Mouse (Mus musculus) thymus, postnatal 0 days (tissue): Measurements from ENCODE around the gene Gm11060. TPM values are rescaled to one million over a fixed set of nuclear protein-coding genes. Genes with fewer than 3 reads are reported as not detected.

ENCODE experiments used
- DNase-seq: peaks from one replicate; pipeline ENCODE4 v3.0.0-alpha.2; 2015; ENCODE audit warnings: low spot score
- polyA plus RNA-seq: library from polyadenylated mRNA; unstranded; fragments of >200 nt; fragmentation: Nextera tagmentation; extraction: Ambion mirVana; gene quantifications from 2 replicates; pipeline ENCODE4 v1.2.1, GENCODE M21; 2015

Gm11060 gene
- polyA plus RNA-seq, 1 experiment from 2014 or later: not detected

DNA sequence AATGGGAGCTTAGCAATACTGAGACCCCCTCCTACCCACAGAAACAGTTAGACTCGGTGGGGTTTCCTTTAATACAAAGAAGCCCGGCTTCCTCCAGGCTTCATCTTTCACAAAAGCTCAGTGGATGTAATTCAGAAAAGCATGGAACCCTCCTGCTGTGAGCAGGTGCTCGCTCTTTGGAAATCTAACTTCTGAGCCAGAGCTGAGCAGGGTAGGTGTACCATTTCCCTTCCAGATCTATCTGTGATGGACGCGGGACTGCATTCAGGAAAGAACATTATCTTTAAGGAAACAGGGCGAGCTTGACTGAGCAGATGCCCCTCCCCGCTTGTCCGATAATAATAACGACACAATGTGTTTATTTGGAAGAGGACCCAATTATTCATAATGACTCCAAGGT, 22.3 kb downstream of the Gm11060 start:
- DNase-seq: no peak

DNA sequence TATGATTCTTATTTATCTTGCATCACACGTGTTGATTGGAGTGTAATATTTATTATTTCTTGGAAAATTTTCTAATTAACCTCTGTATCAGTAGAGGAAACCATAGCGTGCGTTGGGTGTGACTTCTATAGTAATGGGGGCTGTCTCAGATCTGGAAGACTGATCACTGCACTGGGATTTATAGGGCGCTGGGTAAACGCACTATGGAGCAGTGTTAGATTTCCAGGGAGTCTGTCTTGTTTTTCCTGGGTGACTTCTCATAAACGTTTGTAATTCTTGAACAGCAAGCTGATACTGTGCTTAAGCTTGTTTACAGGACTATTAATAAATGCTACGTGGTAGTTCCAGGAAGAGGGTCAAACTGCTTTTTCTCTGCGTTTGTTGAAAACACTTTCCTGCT, 25.9 kb downstream of the Gm11060 start:
- DNase-seq: no peak

DNA sequence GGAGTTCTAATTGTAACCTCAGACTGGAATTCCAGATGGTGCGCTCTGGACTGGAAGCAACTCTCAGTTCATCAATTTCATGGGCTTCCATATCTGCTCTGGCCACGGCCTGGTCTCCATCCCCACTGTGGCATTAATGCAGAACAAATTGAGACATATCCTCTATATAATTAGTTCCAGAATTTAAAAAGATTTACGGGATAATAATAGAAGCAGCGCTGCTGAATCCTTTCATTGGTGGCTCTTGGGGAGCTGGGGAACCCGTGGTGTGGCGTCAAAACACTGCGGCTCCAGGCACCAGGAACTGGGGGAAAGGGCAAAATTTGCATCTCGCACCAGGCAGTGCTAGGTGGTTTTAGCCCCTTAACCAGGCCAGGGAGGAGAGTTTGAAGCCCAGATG, 30.4 kb downstream of the Gm11060 start:
- DNase-seq: no peak

DNA sequence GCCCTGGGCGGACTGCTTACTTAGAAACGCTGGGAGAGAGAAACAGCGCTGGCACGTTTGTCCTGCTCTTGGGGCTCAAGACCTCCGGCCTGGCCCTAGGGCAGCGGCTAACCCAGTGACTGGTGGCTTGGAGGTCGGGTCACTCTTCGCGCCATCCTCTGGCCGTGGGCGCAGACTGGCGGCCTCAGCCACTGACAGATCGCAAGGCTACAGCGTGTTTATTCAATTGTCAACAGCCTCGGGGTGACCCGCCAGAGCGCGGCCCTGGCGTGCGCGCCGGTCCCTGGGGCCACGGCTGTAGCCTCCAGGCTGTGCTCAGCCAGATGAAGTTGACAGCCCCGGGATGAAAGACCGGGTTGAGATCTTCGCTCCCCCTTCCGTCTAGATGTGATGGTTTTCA, 31.1 kb downstream of the Gm11060 start:
- no peak for DNase-seq

DNA sequence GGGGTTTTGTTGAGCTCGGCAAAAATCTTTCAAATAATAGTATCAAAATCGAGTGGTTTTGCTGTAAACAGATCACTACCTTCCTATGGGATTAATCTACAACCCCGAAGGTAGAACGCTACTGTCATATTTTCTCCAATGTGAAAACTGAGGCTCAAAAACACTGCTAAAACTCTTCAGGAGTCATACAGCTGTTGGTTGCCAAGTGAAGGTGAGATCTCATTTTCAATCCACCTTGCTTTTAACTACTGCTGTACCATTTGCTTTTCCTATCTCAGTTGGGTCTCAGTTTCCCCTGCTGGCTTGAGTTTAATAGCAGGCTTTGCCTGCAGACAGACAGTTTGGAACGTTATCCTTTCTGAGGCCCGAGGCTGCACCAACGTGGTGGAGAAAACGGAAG, 31.6 kb downstream of the Gm11060 start:
- no peak for DNase-seq

DNA sequence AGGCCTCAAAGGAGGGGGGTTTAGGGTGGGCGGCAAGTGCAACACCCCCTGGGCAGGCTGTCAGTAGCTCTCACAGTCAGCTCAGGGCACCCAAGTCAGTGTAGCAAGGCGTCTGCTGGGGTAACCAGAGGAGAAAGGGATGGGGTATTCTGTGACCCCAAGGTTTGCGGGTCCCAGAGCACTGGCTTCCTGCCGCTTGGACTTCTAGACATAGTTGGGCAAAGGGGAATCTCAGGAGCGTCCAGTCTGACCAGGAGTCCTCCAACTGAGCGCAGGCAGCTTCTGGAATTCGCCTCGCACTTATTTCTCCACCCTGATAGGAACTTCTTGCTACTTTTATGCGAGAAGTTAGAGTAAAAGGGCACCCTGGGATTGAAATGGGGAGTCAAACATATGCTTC, 32.1 kb downstream of the Gm11060 start:
- DNase-seq: no peak

DNA sequence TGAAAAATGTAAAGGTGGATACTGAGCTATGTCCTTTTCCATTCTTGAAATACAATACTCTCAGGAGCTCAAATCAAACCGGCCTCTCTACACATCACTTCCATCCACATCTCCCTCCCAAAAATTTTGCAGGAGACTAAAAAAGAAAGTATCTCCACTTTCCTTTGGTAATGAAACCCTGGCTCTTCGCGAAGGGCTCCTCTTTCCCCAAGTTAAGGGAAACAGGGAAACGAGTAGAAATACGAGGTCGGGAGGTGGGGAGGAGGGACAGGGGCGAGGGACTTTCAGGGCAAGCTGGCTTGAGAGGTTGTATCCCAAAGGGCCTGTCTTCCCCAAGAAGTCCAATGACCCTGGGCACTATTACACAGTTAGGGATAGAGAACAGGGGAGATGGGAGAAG, 32.6 kb downstream of the Gm11060 start:
- no peak for DNase-seq

DNA sequence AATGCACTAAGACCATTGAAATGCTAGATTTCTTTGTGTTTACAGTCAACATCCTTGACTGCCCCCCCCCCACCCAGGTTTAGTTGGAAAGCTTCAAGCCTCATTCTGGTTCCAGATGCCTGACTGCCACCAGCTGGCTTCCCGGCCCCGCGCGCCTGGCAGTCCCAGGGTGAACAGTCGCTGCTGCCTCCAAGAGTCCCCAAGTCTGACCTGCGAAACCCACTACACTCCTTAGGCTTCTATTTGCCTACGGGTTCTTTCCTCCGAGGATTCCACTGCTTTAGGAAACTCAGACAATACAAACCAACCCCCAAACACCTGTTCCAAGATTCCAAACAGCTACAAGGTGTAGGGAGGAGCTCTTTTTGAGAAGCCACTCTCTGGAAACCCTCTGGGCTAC, 33.4 kb downstream of the Gm11060 start:
- no peak for DNase-seq

DNA sequence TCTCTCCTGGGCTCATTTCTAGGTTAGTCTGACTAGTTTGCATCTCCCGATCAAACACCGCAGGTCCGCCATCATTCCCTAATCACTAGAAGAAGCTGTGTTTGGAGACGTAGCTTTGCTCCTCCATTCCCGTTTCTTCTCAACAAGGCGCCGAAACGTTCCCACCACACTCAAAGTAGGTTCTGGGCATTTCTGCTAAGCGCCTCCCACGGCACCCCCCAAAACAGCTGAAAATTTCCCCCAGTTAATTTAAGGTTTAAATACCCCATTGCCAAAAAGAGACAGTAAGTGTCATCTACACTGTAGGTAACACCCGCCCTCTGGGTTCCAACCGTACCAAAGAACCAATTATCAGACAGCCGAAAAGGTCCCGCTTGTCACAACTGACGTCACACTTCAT, 33.8 kb downstream of the Gm11060 start:
- no peak for DNase-seq

DNA sequence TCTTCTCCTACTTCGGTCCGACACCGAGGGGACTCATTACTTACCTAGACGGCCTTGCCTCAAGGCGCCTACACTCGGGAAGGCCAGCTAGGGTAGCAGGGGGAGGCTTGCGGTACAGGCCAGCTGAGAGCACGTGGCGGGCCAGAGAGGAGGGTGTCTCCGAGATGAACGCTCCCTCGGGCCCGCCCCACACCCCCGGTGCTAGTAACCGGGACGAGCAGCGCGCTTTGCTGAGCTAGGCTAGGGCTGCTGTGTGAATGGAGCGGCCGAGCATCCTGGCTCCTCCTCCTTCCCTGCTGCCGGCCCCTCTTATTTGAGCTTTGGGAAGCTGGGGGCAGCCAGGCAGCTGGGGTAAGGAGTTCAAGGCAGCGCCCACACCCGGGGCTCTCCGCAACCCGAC, 34.5 kb downstream of the Gm11060 start, which contains the start of gene Wt1:
Wt1 (plus strand) TSS at position 251 of the 400 bp plus-strand sequence.
- no peak for DNase-seq

DNA sequence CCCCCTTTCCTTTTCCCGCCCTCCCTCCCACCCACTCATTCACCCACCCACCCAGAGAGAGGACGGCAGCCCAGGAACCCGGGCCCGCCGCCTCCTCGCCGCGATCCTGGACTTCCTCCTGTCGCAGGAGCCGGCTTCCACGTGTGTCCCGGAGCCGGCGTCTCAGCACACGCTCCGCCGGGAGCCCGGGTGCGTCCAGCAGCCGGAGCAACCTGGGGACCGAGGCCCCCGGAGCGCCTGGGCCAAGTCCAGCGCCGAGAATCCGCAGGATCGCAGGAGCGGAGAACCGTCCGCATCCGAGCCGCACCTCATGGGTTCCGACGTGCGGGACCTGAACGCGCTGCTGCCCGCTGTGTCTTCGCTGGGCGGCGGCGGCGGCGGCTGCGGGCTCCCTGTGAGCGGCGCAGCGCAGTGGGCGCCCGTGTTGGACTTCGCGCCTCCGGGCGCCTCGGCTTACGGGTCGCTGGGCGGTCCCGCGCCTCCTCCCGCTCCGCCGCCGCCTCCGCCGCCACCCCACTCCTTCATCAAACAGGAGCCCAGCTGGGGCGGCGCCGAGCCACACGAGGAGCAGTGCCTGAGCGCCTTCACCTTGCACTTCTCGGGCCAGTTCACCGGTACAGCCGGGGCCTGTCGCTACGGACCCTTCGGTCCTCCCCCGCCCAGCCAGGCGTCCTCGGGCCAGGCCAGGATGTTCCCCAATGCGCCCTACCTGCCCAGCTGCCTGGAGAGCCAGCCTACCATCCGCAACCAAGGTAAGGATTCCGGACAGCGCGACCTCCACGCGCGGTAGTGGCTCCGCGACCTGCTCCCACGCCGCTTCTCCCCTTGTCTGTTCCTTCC, 35.1 kb downstream of the Gm11060 start:
- DNase-seq: no peak

DNA sequence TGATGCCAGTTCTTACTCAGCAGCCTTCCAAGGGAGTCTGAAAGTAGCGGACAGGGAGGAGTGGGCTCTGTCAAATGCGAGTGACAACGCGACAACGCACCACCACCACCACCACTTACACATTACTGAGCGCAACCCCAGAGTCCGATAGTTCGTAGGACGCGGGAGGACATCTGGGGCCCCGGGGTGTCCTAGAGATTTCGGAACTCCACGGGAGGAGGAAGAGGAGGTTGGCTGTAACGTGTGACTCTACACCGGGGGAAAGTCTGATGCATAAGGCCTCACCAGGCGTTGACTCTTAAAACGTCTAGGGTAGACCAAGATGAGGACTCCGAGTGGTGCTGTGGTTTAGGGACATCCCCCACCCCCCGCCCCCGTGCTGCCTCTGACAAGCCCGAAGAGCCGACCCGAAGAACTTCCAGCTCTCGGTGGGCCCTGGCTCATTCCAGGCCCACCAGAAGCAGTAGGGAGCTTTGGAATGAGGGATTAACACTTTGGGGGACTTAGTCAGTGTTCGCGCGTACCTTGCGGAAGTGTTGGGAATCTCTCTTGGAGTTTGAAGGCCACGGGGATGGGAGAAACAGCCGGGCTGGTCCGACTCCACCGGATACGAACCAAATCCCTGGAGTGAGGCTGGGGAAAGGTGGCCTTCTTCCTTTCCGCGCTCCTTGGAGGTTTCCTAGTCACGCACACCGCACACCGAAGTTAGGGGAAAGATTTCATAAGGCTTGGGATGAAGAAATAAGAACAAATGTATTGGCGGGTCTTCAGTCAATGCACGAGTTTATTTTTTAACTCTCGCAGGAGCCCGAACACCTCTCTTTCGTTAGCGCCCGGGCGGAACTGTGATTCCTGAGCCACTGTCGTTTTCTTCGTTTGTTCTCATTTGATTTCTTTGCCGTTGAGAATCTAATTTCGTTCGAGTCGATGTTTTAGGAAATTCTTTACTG, 36.0 kb downstream of the Gm11060 start:
- no peak for DNase-seq

DNA sequence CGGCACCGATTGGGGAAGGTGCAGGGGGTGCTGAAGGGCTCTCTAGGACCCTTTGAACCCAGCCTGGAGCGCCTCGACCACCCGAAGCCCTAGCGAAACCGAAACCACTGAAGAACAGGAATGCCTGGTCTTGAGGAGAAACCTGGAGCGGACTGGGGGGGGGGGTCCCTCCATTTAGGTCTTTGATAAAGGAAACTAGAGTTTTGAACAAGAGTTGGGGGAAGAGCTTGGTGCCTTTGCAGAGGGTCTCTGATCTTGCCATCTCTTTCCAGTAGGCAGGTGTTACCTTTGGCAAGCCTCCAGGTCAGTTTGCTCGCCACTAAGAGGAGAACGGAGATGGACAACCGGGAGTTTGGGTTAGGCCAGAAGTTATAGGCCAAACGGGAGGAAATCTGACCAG, 36.7 kb downstream of the Gm11060 start:
- DNase-seq: no peak

DNA sequence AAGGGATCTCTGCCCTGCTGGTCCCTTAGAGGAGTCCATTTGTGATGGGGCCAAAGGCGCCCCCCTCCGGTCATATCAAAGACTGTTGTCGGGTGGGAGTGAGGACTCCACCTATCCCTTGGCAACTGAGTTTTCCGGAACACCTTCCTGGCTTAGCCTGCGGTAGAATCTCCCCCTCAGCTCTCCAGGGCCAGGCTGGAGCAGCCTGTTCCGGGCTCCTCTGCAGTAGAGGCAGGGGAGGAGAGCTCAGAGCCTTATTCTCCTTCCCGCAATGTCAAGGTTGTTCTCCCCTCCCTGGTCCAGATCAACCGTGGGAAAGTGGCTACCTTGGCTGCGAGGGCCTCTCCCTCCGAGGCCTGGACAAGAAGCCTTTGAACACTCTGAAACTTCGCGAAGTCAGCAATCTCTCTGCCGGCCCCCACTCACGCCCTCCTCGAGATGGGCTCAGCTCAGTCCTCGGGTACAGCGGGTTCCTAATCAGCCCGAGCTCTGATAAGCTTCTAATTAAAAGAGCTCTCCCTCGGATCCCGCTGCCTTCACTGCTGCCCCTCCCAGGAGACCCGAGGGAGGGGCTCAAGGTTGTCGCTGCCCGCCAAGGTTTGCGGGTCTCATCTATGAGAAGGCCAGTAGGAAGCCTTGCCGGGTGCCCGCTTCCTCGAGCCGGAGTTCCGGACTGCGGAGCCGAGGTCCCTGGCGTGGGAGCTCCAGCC, 38.7 kb downstream of the Gm11060 start:
- no peak for DNase-seq

DNA sequence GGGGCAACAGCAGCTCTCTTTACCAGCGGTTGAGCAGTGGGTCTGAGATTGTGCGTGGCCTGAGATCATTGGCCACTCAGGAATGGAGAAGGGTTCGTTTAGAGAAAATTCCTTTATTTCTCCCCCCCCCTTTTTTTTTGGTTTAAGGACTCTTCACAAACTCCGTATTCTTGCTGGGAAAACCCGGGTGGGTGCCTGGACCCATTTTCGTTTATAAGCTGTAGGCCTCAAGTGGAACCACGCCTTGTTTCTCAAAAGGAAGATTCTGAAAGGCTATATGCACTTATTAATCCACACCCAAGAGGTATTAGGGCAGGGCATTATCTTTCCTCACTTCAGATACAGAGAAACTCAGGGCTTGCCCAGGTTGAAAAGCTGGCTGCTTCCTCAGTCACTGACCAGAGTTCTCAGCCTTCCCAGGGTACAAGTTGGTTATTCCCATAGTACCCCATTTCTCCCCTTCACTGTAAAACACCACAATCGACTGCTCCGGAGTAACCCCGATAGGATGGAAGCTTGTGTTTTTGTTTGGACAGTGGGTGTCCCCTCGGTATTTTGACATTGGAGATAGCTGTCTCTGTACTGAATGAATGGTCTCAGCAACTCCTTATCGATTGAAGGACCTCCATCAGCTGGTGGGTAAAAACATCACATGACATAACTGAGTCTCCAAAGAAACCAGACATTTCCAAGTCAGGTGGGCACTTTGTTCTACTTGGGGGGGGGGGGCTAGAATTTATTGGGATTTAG, 39.4 kb downstream of the Gm11060 start:
- DNase-seq: no peak

DNA sequence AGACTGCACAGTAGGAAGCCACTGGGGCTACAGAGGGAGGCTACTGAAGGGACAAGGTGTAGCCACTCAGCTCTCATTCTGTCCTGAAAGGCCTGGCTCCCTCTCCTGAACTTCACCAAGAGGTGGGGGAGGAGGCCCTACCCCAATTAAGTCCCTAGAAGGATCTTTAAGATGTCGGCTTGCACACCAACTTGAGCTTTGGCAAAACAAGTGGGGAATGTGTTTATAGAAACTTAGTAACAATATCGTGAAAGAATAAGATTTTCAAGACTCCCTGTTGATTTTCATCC, 39.9 kb downstream of the Gm11060 start:
- DNase-seq: no peak

DNA sequence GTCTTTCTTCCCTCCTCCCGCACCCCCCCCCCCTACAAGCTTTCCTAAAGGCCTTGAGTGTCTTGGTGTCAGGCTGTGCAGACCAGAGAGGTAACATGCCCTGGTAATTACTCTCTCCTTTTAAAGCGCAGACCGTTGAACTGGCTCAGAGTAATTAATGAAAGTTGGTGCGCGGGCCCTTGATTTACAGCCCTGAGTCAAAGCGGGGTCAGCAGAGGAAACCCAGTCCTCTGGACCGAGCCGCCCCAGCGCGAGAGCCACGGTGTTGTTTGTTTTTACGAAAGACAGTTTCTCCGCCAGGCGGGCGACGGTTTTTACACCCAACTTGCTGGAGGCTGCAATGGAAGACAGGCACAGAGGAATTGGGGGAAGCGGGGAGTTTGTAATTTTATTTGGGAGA, 40.5 kb downstream of the Gm11060 start:
- no peak for DNase-seq

DNA sequence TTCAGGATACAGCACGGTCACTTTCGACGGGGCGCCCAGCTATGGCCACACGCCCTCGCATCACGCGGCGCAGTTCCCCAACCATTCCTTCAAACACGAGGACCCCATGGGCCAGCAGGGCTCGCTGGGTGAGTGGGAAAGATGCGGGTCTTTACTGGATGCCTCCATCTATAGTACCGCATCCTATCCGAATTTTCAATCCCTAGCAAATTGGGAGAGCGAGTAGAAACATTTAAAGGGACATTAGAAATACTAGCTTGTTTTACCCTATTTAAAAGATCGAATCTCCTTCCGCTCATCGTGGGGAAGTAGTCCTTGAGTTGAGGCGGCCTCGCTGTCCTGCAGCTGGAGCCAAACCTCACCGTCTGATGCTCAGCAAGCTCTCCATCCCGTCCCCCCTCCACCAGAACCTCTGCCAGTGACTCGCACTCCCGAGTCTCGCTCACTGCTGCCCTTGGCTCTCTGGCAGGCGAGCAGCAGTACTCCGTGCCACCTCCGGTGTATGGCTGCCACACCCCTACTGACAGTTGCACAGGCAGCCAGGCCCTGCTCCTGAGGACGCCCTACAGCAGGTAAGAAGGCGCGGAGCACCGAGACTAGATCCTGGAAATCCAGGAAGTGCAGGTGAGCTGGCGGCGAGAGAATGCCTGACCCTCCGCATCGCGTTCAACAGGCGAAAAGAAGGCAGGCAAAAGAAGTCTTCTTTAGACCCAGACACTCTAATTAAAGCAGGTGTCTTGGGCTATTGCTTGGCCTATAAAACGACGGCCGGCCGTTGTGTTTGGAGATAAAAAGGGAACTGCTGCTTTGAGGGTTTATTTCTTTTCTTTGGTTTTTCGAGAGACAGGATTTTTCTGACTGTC, 41.3 kb downstream of the Gm11060 start:
- no peak for DNase-seq

DNA sequence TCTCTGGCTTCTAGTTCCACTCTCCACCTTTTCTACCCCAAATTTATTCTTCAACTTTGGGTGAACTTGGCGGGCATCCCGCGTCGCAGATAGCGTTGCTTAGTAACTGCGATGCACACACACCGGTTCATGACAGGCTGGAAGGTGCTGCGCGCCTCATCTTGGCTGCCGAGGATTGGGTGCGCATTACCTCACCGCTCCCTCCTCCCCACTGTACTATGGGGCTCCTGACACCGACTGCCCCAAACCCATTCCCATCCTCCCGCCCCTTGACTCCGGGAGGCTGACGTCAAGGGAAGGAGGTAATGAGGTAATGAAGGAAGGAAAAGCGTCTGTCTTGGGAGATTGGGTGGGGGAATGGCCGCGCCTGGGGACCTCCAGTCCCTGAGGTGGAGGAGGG, 42.5 kb downstream of the Gm11060 start:
- DNase-seq: no peak

DNA sequence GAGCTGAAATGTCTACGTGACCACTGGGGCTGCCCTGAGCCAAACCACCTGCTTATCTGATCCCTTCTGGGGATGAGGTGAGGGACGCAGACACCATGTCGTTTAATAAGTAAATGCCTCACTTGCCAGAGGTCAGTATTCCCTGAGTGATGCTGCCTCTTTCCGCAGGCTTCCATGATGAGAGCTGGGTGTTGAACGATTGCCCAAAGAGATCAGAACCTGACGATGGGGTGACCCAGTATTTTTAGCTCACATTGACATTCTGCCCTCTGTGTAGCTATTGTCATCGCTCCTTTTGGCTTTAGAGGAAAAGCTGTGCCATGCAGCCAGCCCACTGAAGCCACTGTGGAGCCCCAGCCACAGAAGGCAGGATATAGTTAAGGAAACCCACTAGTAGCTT, 47.7 kb downstream of the Gm11060 start:
- no peak for DNase-seq
